Mouse (Mus musculus) retina, postnatal 7 days (tissue): ENCODE data around the gene Spata5.

Source experiments
- DNase-seq: peaks from one replicate; pipeline ENCODE4 v3.0.0-alpha.2; 2012; ENCODE audit warnings: low read depth, low spot score

Gene Spata5

GRCm38 (mm10) chr3:37614878-37615650, 195.4 kb downstream of the Spata5 start:
- no peak for DNase-seq

GRCm38 (mm10) chr3:37616586-37617547, 197.2 kb downstream of the Spata5 start:
- DNase-seq = no peak
